Mouse (Mus musculus): ENCODE measurements around the gene Fyttd1.
"Not testable (repeated sequence)": the region's sequence is repeated elsewhere in the genome, so short reads cannot be mapped to it uniquely, and the experiment has no call there.

The Fyttd1 gene

GRCm38 (mm10) chr16:32878972-32879926, 1.9 kb downstream of the Fyttd1 start:
- DNase-seq = no peak

DNA sequence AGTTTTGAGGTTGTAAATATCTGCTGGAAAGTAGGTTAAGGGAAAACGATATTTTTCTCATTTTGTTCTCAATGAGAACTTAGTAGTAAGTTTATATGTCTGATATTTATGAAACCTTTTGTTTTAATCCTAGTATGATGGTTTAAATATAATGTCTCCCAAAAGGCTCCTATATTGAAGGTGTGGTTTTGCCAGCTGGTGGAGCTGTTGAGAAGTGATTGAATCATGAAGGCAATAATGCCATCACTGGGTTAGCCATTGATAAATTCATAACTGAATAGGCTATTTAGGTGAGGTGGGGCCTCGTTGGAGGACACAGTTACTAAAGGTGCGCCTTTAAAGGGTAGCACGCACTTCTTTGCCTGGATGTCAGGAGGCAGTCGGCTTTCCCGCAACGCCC, 4.2 kb downstream of the Fyttd1 start:
- no peak for DNase-seq

GRCm38 (mm10) chr16:32887996-32888395, 10.7 kb downstream of the Fyttd1 start:
- no peak for DNase-seq

- DNase-seq = no peak
Observed at GRCm38 (mm10) chr16:32889881-32890280, 12.6 kb downstream of the Fyttd1 start.

DNA sequence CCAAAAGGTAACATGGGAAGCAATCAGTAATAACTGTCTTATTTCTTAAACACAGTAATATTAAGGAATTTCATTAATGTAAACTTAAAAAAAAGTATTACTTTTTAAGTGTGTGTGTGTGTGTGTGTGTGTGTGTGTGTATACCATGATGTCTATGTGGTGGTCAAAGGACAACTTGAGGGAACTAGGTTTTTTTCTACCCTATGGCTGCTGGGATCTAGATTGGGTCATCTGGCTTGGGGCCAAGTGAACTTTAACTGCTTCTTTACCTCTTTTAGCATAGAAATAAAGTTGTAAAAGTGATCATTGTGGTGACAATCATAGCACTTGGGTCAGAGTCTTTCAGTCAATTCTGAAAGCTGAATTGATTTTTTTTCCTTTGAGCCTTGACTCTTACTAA, 18.8 kb downstream of the Fyttd1 start:
- no peak for DNase-seq

GRCm38 (mm10) chr16:32901360-32902050, 24.2 kb downstream of the Fyttd1 start:
- DNase-seq = no peak

GRCm38 (mm10) chr16:32902051-32902428, 24.7 kb downstream of the Fyttd1 start:
- DNase-seq = no peak

DNA sequence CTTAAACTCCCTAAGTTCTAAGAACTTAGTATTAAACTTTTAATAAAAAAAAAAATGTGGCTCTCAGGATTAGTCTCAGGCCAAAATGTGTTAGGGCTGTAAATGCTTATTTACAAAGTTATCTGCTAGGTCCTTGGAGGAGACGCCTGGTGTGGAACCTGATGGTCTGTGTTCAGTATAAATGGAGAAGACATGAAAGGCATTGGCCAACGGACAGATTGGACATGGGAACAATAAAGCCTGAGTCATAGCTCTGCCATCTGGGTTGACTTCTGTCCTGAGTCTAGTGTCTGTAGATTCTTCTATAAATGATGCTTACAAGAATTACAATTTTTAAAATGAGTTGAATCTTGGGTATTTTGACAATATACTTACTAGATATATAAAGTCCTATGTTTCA, 28.9 kb downstream of the Fyttd1 start:
- DNase-seq = no peak

GRCm38 (mm10) chr16:32906727-32907126, 29.4 kb downstream of the Fyttd1 start:
- no peak for DNase-seq

DNA sequence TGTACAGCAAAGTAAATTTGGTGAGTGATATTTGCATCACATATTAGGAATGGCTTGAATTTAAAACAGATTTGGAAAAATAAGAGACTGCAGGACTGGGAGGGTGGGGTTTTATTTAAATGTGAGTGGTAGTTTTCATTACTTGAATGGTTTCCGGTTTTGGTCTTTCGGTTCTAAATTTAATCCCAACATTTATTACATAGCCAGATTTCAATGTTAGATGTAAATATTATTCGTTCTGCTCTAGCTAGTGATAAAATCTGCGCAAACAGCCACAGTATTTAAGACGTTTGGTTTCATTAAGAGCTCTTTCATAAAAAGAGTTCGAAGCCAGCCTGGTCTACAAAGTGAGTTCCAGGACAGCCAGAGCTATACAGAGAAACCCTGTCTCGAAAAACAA, 35.9 kb downstream of the Fyttd1 start:
- no peak for DNase-seq

DNA sequence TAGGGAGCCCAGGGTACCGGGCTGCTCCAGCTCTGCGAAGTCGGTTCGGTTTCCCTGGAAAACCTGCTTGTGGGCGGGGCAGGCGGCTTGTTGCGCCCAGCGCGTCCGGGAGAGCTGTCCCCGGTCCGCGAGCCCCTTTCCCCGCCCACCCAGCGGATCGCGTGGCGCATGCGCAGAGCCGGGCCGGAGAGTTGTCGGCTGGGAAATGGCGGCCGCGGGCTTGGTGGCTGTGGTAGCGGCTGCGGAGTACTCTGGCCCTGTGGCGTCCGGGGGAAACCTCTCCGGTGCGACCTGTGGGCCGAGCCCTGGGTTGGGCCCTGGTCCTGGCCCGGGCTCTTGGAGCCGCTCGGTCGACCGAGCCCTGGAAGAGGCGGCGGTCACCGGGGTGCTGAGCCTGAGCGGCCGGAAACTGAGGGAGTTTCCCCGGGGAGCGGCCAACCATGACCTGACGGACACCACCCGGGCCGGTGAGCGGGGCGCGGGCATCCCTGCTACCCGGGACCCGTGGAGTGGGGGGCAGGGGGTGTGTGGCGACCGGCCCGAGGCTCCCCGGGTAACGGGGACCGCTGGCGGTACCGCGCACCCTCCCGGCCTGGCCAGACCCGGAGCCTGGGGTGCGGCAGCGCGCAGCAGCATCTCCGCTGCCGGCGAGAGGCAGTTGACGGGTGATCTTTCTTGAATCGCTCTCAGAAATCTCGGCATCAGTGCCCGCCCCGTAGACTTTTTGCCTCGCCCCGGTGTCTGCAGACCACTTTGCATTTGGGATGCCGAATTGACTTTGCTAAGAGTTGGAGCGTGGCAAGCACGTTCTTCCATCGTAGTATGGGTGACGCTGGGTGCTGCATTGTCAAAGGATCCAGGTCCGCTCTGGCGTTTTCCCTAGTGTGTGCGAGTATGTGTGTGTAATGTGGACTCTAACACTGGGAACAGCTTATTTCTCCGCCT, 36.9 kb downstream of the Fyttd1 start, which contains the start of gene Lrch3:
Gene Lrch3, plus strand, starts transcription at position 164 of the 945 bp plus-strand sequence.
- peak; percentile 93 to 94 for DNase-seq

DNA sequence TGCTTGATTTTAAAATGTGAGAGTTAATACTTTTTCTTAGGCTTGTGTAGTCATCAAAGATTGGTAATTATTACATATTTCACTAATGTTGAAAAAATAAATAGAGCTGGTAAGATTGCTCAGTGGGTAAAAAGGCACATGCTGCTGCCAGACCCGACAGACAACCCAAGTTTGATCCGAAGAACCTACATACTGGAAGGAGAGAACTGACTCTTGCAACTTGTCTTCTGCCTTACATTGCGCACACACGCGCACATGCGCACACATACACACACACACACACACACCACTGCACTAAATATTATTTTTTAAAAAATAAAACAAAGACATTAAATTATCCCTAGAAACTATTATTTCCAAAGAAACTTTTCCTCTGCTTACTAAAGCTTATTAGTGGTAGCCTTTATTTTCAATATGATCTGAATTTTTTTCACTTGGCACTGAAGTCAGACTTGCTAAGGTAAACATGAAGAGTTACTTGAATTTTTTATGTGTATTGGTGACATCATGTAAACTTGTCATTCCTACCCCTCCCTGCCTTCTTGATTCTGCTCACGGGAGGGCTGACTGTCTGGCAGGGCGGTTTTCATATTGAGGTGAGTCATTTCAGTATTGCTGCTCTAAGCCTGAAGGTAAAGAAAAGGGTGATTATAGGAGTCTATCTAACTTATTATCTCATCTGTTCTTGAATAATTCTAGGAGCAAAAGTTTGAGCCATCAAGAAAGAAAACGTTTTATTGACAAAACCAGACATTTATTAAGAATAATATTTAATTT, 38.2 kb downstream of the Fyttd1 start:
- no peak for DNase-seq

- DNase-seq = not testable (repeated sequence)
Observed at GRCm38 (mm10) chr16:32926629-32927028, 49.3 kb downstream of the Fyttd1 start.

GRCm38 (mm10) chr16:32927044-32927443, 49.7 kb downstream of the Fyttd1 start:
- no peak for DNase-seq

DNA sequence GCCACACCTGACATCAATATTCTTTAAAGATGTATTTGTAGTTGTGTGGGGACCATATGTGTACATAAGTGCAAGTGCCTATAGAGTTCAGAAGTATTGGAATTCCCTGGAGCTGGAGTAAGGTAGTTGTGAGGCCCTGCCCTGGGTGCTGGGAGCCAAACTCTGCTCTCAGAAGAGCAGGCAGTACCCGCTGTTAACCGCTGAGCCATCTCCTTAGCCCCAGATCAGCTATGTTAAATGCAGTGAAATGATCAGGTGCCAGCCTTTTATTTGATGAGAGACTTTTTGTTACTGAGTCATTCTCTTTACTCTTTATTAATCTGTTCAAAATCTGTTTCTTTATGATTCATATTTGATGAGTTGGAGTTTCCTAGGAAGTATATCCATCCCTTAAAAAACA, 52.6 kb downstream of the Fyttd1 start:
- DNase-seq = no peak

DNA sequence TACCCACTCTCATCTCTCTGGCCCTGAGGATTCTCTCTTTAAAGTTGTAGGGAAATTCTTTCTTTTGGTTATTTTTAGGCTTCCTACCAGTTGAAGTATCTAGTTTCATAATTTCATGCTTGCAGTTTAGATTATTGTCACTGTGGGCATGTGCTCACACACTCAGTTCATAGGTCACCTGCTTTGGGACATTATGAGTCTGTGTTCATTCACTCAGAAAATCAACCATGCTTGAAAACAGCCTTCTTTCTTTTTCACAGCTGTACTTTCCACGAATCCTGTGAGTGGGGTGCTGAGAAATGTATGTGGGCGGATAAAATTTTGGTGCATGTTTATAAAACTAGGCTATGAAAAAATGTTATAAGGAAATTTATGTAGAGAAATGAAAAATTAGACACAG, 57.2 kb downstream of the Fyttd1 start:
- no peak for DNase-seq

GRCm38 (mm10) chr16:32935088-32935487, 57.8 kb downstream of the Fyttd1 start:
- DNase-seq = no peak

DNA sequence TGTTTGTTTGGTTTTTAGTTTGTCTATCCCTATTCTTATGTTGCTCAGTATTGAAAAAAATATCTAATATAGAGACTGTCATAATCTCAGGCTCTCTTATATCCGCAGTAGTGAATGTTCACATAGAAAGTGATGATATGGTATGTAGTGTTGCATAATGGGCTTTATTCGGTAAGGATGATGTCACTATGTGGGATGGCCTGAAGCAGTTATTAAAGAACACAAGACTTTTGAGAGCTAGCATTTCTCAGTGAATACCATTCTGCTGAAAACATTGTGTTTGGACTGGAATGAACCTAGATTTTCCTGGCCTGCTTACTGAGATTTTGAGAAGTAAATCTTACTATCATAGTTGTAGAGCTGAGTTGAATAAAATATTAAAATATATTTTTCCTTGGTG, 60.1 kb downstream of the Fyttd1 start:
- DNase-seq = no peak

- DNase-seq = not testable (repeated sequence)
Observed at GRCm38 (mm10) chr16:32939301-32939700, 62.0 kb downstream of the Fyttd1 start.

DNA sequence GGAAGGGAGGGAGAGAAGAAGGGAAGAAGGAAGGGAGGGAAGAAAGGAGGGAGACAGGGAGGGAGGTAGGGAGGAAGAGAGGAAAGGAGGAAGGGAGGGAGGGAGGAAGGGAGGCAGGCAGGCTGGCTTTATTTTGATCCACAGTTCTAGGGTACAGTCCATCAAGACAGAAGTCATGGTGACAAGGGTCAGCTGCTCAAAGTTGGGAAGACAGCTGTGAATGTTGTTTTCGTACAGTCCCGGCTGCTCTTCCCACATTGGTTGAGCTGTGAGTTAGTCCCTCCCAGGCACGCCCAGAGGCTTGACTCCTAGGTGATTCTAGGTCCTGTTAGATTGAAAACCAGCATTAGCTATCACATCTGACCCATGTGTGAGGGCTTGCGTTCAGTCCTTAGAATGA, 62.4 kb downstream of the Fyttd1 start:
- not testable (repeated sequence) for DNase-seq

DNA sequence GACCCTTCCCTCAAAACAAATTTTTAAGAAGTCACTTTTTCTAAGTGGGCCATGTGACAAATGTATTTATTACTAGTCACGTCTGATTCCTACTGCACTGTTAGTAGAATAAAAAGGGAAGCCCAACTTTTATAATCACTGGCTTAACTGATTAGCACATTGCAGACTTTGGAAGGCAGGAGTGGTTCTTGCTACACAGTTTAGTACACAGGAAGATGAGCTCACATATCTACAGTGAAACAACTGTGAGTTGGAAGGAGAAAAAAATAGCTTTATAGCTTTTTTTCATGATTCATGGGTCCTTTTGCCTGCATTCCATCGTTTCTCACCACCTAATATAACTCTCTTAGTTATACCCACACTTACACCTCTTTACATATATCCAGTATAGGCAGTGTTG, 63.9 kb downstream of the Fyttd1 start:
- DNase-seq = not testable (repeated sequence)

DNA sequence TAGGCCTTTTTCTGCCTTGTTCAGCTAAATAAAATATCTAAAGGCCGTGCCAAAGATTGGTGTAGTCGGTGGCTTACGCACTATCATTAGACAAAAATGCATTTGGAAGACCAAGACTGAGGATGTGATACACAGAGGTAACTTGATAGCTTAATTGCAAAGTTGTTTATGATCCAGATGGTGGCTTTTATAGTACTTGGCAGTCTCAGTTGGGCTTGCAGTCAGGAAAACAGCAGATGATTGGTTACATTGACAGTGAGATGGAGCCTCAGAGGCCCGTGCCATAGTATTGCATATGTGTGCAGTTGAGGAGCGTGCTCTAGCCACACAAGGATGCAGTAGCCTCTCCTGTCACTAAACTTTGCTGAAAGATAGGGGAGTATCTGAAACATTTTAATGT, 65.4 kb downstream of the Fyttd1 start:
- DNase-seq = no peak

All from thymus, postnatal 36 days (tissue).